Mouse (Mus musculus) MEL (cell line): ENCODE data around the gene Msi2. TPM values are rescaled to one million over a fixed set of nuclear protein-coding genes. Genes with fewer than 3 reads are reported as not detected.

Experiments used
- DNase-seq: peaks from one replicate; pipeline ENCODE4 v3.0.0; 2011; ENCODE audit warnings: low read depth, low spot score
- H3K27ac ChIP-seq: 2 replicates; pipeline ENCODE4 v1.5.1; 2012; ENCODE audit warnings: low read depth, mild to moderate bottlenecking, control low read depth, low read length, moderate library complexity; ENCODE audit not compliant: control insufficient read depth
- H3K27me3 ChIP-seq, 2 experiments: fragments of 150-350 bp in 1 of 2; sonication (generic) in 1 of 2; 2 replicates each; pipeline ENCODE4 v1.6.1; 2012; ENCODE audit warnings: low read length in 2 of 2, mild to moderate bottlenecking in 2 of 2, improper control_type of control experiment in 1 of 2, moderate library complexity in 1 of 2; ENCODE audit not compliant: insufficient read depth in 2 of 2, control insufficient read depth in 1 of 2
- H3K36me3 ChIP-seq, 2 experiments: 2 replicates each; pipeline ENCODE4 v1.6.1; 2012 to 2014; ENCODE audit warnings: low read length in 2 of 2, improper control_type of control experiment in 1 of 2, inconsistent platforms in 1 of 2, mild to moderate bottlenecking in 1 of 2; ENCODE audit not compliant: insufficient read depth in 2 of 2, control insufficient read depth in 1 of 2
- H3K4me1 ChIP-seq, 2 experiments: fragments of 150-350 bp in 1 of 2; sonication (generic) in 1 of 2; 2 replicates each; pipeline ENCODE4 v1.6.1; 2012; ENCODE audit warnings: low read length in 2 of 2, improper control_type of control experiment in 1 of 2, mild to moderate bottlenecking in 1 of 2; ENCODE audit not compliant: insufficient read depth in 2 of 2, control insufficient read depth in 1 of 2
- H3K4me3 ChIP-seq, 2 experiments: fragments of 150-350 bp in 1 of 2; sonication (generic) in 1 of 2; 2 replicates each; pipeline ENCODE4 v1.5.1; 2012; ENCODE audit warnings: low read depth in 2 of 2, low read length in 2 of 2, mild to moderate bottlenecking in 2 of 2, moderate library complexity in 2 of 2, control low read depth in 1 of 2, improper control_type of control experiment in 1 of 2; ENCODE audit not compliant: control insufficient read depth in 1 of 2, insufficient read depth in 1 of 2
- H3K79me2 ChIP-seq: 2 replicates; pipeline ENCODE4 v1.6.1; 2012; ENCODE audit warnings: mild to moderate bottlenecking, low read length, moderate library complexity; ENCODE audit not compliant: control insufficient read depth, poor library complexity, insufficient read depth
- H3K9ac ChIP-seq: 2 replicates; pipeline ENCODE4 v1.6.1; 2012; ENCODE audit warnings: low read depth, mild to moderate bottlenecking, control low read depth, low read length, moderate library complexity; ENCODE audit not compliant: control insufficient read depth, poor library complexity, severe bottlenecking
- H3K9me3 ChIP-seq: fragments of 150-350 bp; sonication (generic); replicated peaks from 2 replicates; pipeline ENCODE4 v1.6.1; 2012; ENCODE audit warnings: mild to moderate bottlenecking, low read length, improper control_type of control experiment, moderate library complexity; ENCODE audit not compliant: insufficient read depth
- CHD1 ChIP-seq: IDR thresholded peaks from 2 replicates; pipeline ENCODE4 v1.6.1; 2012; ENCODE audit warnings: low read depth, mild to moderate bottlenecking, inconsistent platforms, low read length, improper control_type of control experiment
- CTCF ChIP-seq, 3 experiments: IDR thresholded peaks in 2 of 3; conservative IDR thresholded peaks in 1 of 3; 2 replicates each; pipeline ENCODE4 v1.5.1; 2011 to 2012; ENCODE audit warnings: low read length in 3 of 3, low read depth in 2 of 3, mild to moderate bottlenecking in 2 of 3, improper control_type of control experiment in 1 of 3, inconsistent platforms in 1 of 3, mixed read lengths in 1 of 3, moderate library complexity in 1 of 3; ENCODE audit not compliant: control insufficient read depth in 1 of 3, insufficient read depth in 1 of 3, poor library complexity in 1 of 3, severe bottlenecking in 1 of 3
- ELF1 ChIP-seq: IDR thresholded peaks from 2 replicates; pipeline ENCODE4 v1.6.1; 2014; ENCODE audit warnings: low read depth, mild to moderate bottlenecking, inconsistent platforms, low read length, improper control_type of control experiment, moderate library complexity
- GABPA ChIP-seq: IDR thresholded peaks from 2 replicates; pipeline ENCODE4 v1.6.1; 2012; ENCODE audit warnings: low read depth, mild to moderate bottlenecking, inconsistent platforms, low read length, improper control_type of control experiment, moderate library complexity
- GATA1 ChIP-seq: IDR thresholded peaks from 2 replicates; pipeline ENCODE4 v1.6.1; 2011; ENCODE audit warnings: low read depth, low read length, improper control_type of control experiment
- JUND ChIP-seq: IDR thresholded peaks from 2 replicates; pipeline ENCODE4 v1.6.1; 2011; ENCODE audit warnings: low read depth, mild to moderate bottlenecking, improper control_type of control experiment, low read length
- MAFK ChIP-seq: IDR thresholded peaks from 2 replicates; pipeline ENCODE4 v1.6.1; 2011; ENCODE audit warnings: low read depth, mild to moderate bottlenecking, low read length, improper control_type of control experiment, borderline replicate concordance
- MAX ChIP-seq: IDR thresholded peaks from 2 replicates; pipeline ENCODE4 v1.6.1; 2011; ENCODE audit warnings: low read length, improper control_type of control experiment
- MXI1 ChIP-seq: IDR thresholded peaks from 2 replicates; pipeline ENCODE4 v1.6.1; 2011; ENCODE audit warnings: mild to moderate bottlenecking, low read depth, low read length, improper control_type of control experiment
- MYB ChIP-seq: IDR thresholded peaks from 2 replicates; pipeline ENCODE4 v1.6.1; 2011; ENCODE audit warnings: mild to moderate bottlenecking, low read depth, low read length, improper control_type of control experiment
- MYC ChIP-seq: IDR thresholded peaks from 2 replicates; pipeline ENCODE4 v1.6.1; 2011; ENCODE audit warnings: low read depth, mild to moderate bottlenecking, low read length, improper control_type of control experiment, moderate library complexity
- POLR2A ChIP-seq, 2 experiments: IDR thresholded peaks; 2 replicates each; pipeline ENCODE4 v1.6.1; 2011 to 2012; ENCODE audit warnings: low read length in 2 of 2, mild to moderate bottlenecking in 2 of 2, control low read depth in 1 of 2, improper control_type of control experiment in 1 of 2, low read depth in 1 of 2, moderate library complexity in 1 of 2; ENCODE audit not compliant: control insufficient read depth in 1 of 2, insufficient read depth in 1 of 2, poor library complexity in 1 of 2
- RCOR1 ChIP-seq: IDR thresholded peaks from 2 replicates; pipeline ENCODE4 v1.6.1; 2012; ENCODE audit warnings: low read depth, mild to moderate bottlenecking, inconsistent platforms, low read length, improper control_type of control experiment
- TAL1 ChIP-seq: IDR thresholded peaks from 2 replicates; pipeline ENCODE4 v1.6.1; 2012; ENCODE audit warnings: mild to moderate bottlenecking, inconsistent platforms, low read length, moderate library complexity, mixed read lengths
- USF1 ChIP-seq: IDR thresholded peaks from 2 replicates; pipeline ENCODE4 v1.6.1; 2014; ENCODE audit warnings: low read depth, mild to moderate bottlenecking, inconsistent platforms, low read length, improper control_type of control experiment, moderate library complexity
- USF2 ChIP-seq, 2 experiments: IDR thresholded peaks; 2 replicates each; pipeline ENCODE4 v1.6.1; 2011 to 2012; ENCODE audit warnings: improper control_type of control experiment in 2 of 2, low read length in 2 of 2, borderline replicate concordance in 1 of 2, inconsistent platforms in 1 of 2, low read depth in 1 of 2, mild to moderate bottlenecking in 1 of 2; ENCODE audit not compliant: insufficient read depth in 1 of 2
- ZC3H11A ChIP-seq: IDR thresholded peaks from 2 replicates; pipeline ENCODE4 v1.6.1; 2012; ENCODE audit warnings: low read depth, mild to moderate bottlenecking, inconsistent platforms, low read length, improper control_type of control experiment
- polyA plus RNA-seq, 2 experiments: library from polyadenylated mRNA; stranded (reverse) in 1 of 2; unstranded in 1 of 2; fragments of >175 nt in 1 of 2; fragments of >200 nt in 1 of 2; gene quantifications; 2 replicates each; pipeline versions ENCODE4 v1.2.1 to v1.2.4; 2012; ENCODE audit warnings: low replicate concordance in 2 of 2, low read depth in 1 of 2; ENCODE audit not compliant: insufficient read length in 2 of 2, insufficient read depth in 1 of 2, missing spikeins in 1 of 2
- total RNA-seq: library from RNA; depleted of rRNA; stranded (reverse); fragments of 300-350 nt; gene quantifications from 2 replicates; pipeline ENCODE4 v1.2.3, GENCODE M21; 2012

The Msi2 gene
- total and polyA plus RNA-seq, 3 experiments: 16.2 to 29.7 TPM; not detected in 1

DNA sequence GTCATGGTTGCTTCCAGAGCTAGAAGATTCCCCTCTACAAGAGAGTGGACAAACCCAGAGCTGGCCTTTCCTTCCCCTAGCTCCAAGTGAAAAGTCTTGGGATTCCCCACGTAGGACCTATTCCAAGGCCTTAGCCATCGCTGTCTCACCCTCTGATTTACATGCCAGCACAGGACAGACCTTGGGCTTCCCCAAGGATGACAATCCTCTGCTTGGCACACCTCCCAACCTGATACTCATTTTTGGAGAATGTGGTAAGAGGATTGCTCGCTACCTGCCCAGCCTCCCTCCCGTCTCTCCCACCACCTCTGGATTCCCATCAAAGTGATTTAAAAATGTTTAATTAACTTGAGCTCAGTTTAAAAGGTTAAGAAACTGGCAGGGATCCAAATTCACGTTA is 372.2 kb downstream of the Msi2 start:
- H3K9ac ChIP-seq: no peak overlapping the region
- TF ChIP-seq ZC3H11A (no peak), ELF1 (no peak), USF1 (no peak)
- no peaks in the 10 kb centered on the region for H3K79me2 ChIP-seq
- H3K4me3 ChIP-seq: no peak overlapping the region
- no peak overlapping the region for H3K27ac ChIP-seq
- peaks cover 0 to 2% of the 10 kb centered on the region in 2 experiments; a peak in 2 of 4 replicates for H3K36me3 ChIP-seq
- no peaks in the 10 kb centered on the region for H3K27me3 ChIP-seq
- H3K4me1 ChIP-seq: no peaks in the 10 kb centered on the region
- no peaks in the 10 kb centered on the region for H3K9me3 ChIP-seq
- no peak for DNase-seq

GRCm38 (mm10) chr11:88337926-88338325 is 380.4 kb downstream of the Msi2 start:
- TF ChIP-seq RCOR1: no peak
- TF ChIP-seq MYC: no peak
- no peak for TF ChIP-seq ELF1
- TF ChIP-seq USF1: no peak
- no peak for TF ChIP-seq MYB
- TF ChIP-seq POLR2A (IDR thresholded peaks at IDR 0.05; ENCODE audit: control insufficient read depth in 1 of 2, insufficient read depth in 1 of 2, low read depth in 1 of 2, low read length in 2 of 2, poor library complexity in 1 of 2): no peak
- no peak for TF ChIP-seq CTCF (IDR thresholded peaks at IDR 0.05 in 2 of 3, conservative IDR thresholded peaks at IDR 0.05 in 1 of 3; ENCODE audit: control insufficient read depth in 1 of 3, insufficient read depth in 1 of 3, low read depth in 2 of 3, low read length in 3 of 3, poor library complexity in 1 of 3, severe bottlenecking in 1 of 3)
- no peak for TF ChIP-seq CHD1
- no peak for TF ChIP-seq GATA1
- no peak for TF ChIP-seq MXI1
- no peak for TF ChIP-seq MAX
- TF ChIP-seq TAL1: no peak
- TF ChIP-seq USF2 (IDR thresholded peaks at IDR 0.05; ENCODE audit: borderline replicate concordance in 1 of 2, insufficient read depth in 1 of 2, low read depth in 1 of 2, low read length in 2 of 2): no peak
- TF ChIP-seq MAFK: no peak
- TF ChIP-seq GABPA: no peak
- TF ChIP-seq JUND: no peak
- H3K4me1 ChIP-seq: no peaks in the 10 kb centered on the region
- H3K27me3 ChIP-seq: no peaks in the 10 kb centered on the region
- H3K36me3 ChIP-seq: peaks cover 0 to 2% of the 10 kb centered on the region in 2 experiments; a peak in 1 of 4 replicates
- H3K79me2 ChIP-seq: no peaks in the 10 kb centered on the region
- no peak overlapping the region for H3K9ac ChIP-seq
- H3K27ac ChIP-seq: no peak overlapping the region
- H3K4me3 ChIP-seq: no peak overlapping the region
- H3K9me3 ChIP-seq: no peaks in the 10 kb centered on the region
- DNase-seq: no peak
